8 mouse cellular contexts compared by ENCODE assay signal in genomic region chr1:75345036-75345935, GRCm38 (mm10). TPM values are rescaled to one million over a fixed set of nuclear protein-coding genes. Genes with fewer than 3 reads are reported as not detected.
DNase-seq lines count a peak whose midpoint lies in the region; ATAC-seq and TF ChIP-seq lines count a peak whose summit lies in the region.

No protein-coding gene starts in this region.

- H3K9me3 ChIP-seq in midbrain, embryonic 10.5 days (replicated peaks): no peaks in the 10 kb centered on the region
- no peaks in the 10 kb centered on the region for H3K9me3 ChIP-seq in midbrain, embryonic 15.5 days
- no peaks in the 10 kb centered on the region for H3K9me3 ChIP-seq in intestine, embryonic 15.5 days
- H3K9me3 ChIP-seq in stomach, embryonic 15.5 days: no peaks in the 10 kb centered on the region

- no peak overlapping the region for H3K4me2 ChIP-seq in midbrain, embryonic 15.5 days
- no peak overlapping the region for H3K4me2 ChIP-seq in intestine, embryonic 15.5 days (replicated peaks)
- H3K4me2 ChIP-seq in stomach, embryonic 15.5 days: 0 out of 2 replicates have a peak overlapping the region, but pooled peaks have one; percentile 3

- no peak overlapping the region for H3K4me3 ChIP-seq in cerebellum, adult 2 months (replicated peaks; ENCODE audit: insufficient read depth, low read depth, low read length)
- peak overlapping the region; percentile 33 for H3K4me3 ChIP-seq in midbrain, embryonic 10.5 days
- H3K4me3 ChIP-seq in midbrain, embryonic 15.5 days: no peak overlapping the region
- no peak overlapping the region for H3K4me3 ChIP-seq in intestine, embryonic 15.5 days (replicated peaks)
- H3K4me3 ChIP-seq in stomach, embryonic 15.5 days (replicated peaks): no peak overlapping the region

- no peak for DNase-seq in cerebellum, adult 2 months
- no peak for DNase-seq in midbrain, embryonic 10.5 days (ENCODE audit: low spot score)
- DNase-seq in natural killer cell, adult 2 months (ENCODE audit: low spot score in 2 of 2): no peak
- no peak for DNase-seq in spleen, postnatal 4 days (ENCODE audit: low spot score in 2 of 2)

- no peak overlapping the region for H3K27ac ChIP-seq in cerebellum, adult 2 months (ENCODE audit: insufficient read depth, low read length)
- H3K27ac ChIP-seq in midbrain, embryonic 10.5 days (replicated peaks): peak overlapping the region; percentile 83
- H3K27ac ChIP-seq in midbrain, embryonic 15.5 days: no peak overlapping the region
- peak overlapping the region; percentile 51 for H3K27ac ChIP-seq in intestine, embryonic 15.5 days
- H3K27ac ChIP-seq in stomach, embryonic 15.5 days: peak overlapping the region; percentile 54; the same call in 1 of the 2 replicates

- TF ChIP-seq POLR2A in cerebellum, adult 2 months (IDR thresholded peaks at IDR 0.05; ENCODE audit: borderline replicate concordance, insufficient read depth, low read length): no peak

- WGBS in cerebellum, adult 2 months: 67% methylated on average over 20 of the region's 20 CpGs
- 24% methylated on average over 20 of the region's 20 CpGs for WGBS in midbrain, embryonic 10.5 days
- 34% methylated on average over 20 of the region's 20 CpGs for WGBS in midbrain, embryonic 15.5 days
- WGBS in intestine, embryonic 15.5 days: 48% methylated on average over 20 of the region's 20 CpGs
- WGBS in stomach, embryonic 15.5 days: 42% methylated on average over 20 of the region's 20 CpGs

- no peak overlapping the region for H3K9ac ChIP-seq in midbrain, embryonic 15.5 days
- H3K9ac ChIP-seq in intestine, embryonic 15.5 days: no peak overlapping the region
- no peak overlapping the region for H3K9ac ChIP-seq in stomach, embryonic 15.5 days

- no peaks in the 10 kb centered on the region for H3K36me3 ChIP-seq in midbrain, embryonic 10.5 days
- H3K36me3 ChIP-seq in midbrain, embryonic 15.5 days (replicated peaks): no peaks in the 10 kb centered on the region
- no peaks in the 10 kb centered on the region for H3K36me3 ChIP-seq in intestine, embryonic 15.5 days
- no peaks in the 10 kb centered on the region for H3K36me3 ChIP-seq in stomach, embryonic 15.5 days

- no peak for ATAC-seq in cerebellum, adult (ENCODE audit: insufficient number of reproducible peaks, low FRiP score, low TSS enrichment)
- no peak for ATAC-seq in midbrain, embryonic 15.5 days (replicated peaks)
- peak; percentile 29; the same call in 1 of the 2 replicates for ATAC-seq in intestine, embryonic 15.5 days
- ATAC-seq in stomach, embryonic 15.5 days (ENCODE audit: insufficient read depth, low FRiP score, low read depth): no peak

- H3K4me1 ChIP-seq in cerebellum, adult 2 months (ENCODE audit: control insufficient read depth, insufficient read depth, low read length): no peaks in the 10 kb centered on the region
- peaks cover 53% of the 10 kb centered on the region for H3K4me1 ChIP-seq in midbrain, embryonic 10.5 days
- peaks cover 11% of the 10 kb centered on the region for H3K4me1 ChIP-seq in midbrain, embryonic 15.5 days
- peaks cover 30% of the 10 kb centered on the region for H3K4me1 ChIP-seq in intestine, embryonic 15.5 days (replicated peaks)
- H3K4me1 ChIP-seq in stomach, embryonic 15.5 days: peaks cover 25% of the 10 kb centered on the region

- no peaks in the 10 kb centered on the region for H3K27me3 ChIP-seq in cerebellum, adult 2 months (ENCODE audit: control insufficient read depth, insufficient read depth, low read length)
- H3K27me3 ChIP-seq in midbrain, embryonic 10.5 days (ENCODE audit: low read depth, poor library complexity, severe bottlenecking): peaks cover 18% of the 10 kb centered on the region
- no peaks in the 10 kb centered on the region for H3K27me3 ChIP-seq in midbrain, embryonic 15.5 days (replicated peaks)
- H3K27me3 ChIP-seq in intestine, embryonic 15.5 days (replicated peaks): no peaks in the 10 kb centered on the region
- H3K27me3 ChIP-seq in stomach, embryonic 15.5 days (replicated peaks): no peaks in the 10 kb centered on the region

- peak; percentile 31; the same call in 1 of the 2 replicates for TF ChIP-seq CTCF in cerebellum, adult 2 months (IDR thresholded peaks at IDR 0.05; ENCODE audit: borderline replicate concordance, insufficient read depth, low read depth, low read length)

RNA-seq across cellular contexts. Expression of gene Des, which starts 14.8 kb away (rescaled TPM):
- polyA plus RNA-seq in cerebellum, adult 2 months (2012; rRNA removed): 2.0 and 2.1 TPM in 2 replicates
- polyA plus RNA-seq in midbrain, embryonic 10.5 days (2016; fragmentation: Nextera tagmentation; extraction: Ambion mirVana): 1.1 and 2.8 TPM in 2 replicates
- 1.5 and 2.0 TPM in 2 replicates for polyA plus RNA-seq in midbrain, embryonic 15.5 days (2015; fragmentation: Nextera tagmentation; extraction: Ambion mirVana)
- 105 and 111 TPM in 2 replicates for polyA plus RNA-seq in intestine, embryonic 15.5 days (2015; fragmentation: Nextera tagmentation; extraction: Ambion mirVana)
- 92.1 and 93.2 TPM in 2 replicates for polyA plus RNA-seq in stomach, embryonic 15.5 days (2015; fragmentation: Nextera tagmentation; extraction: Ambion mirVana)

RNA-seq across cellular contexts. Expression of gene Dnpep, which starts 27.5 kb away (rescaled TPM):
- 87.0 and 87.1 TPM in 2 replicates for polyA plus RNA-seq in cerebellum, adult 2 months (2012; rRNA removed)
- polyA plus RNA-seq in midbrain, embryonic 10.5 days (2016; fragmentation: Nextera tagmentation; extraction: Ambion mirVana): 157 and 176 TPM in 2 replicates
- 152 and 162 TPM in 2 replicates for polyA plus RNA-seq in midbrain, embryonic 15.5 days (2015; fragmentation: Nextera tagmentation; extraction: Ambion mirVana)
- 131 and 145 TPM in 2 replicates for polyA plus RNA-seq in intestine, embryonic 15.5 days (2015; fragmentation: Nextera tagmentation; extraction: Ambion mirVana)
- polyA plus RNA-seq in stomach, embryonic 15.5 days (2015; fragmentation: Nextera tagmentation; extraction: Ambion mirVana): 123 and 137 TPM in 2 replicates

RNA-seq across cellular contexts. Expression of gene Speg, which starts 29.8 kb away (rescaled TPM):
- 122 and 143 TPM in 2 replicates for polyA plus RNA-seq in cerebellum, adult 2 months (2012; rRNA removed)
- 23.6 and 26.9 TPM in 2 replicates for polyA plus RNA-seq in midbrain, embryonic 10.5 days (2016; fragmentation: Nextera tagmentation; extraction: Ambion mirVana)
- polyA plus RNA-seq in midbrain, embryonic 15.5 days (2015; fragmentation: Nextera tagmentation; extraction: Ambion mirVana): 20.8 and 21.3 TPM in 2 replicates
- polyA plus RNA-seq in intestine, embryonic 15.5 days (2015; fragmentation: Nextera tagmentation; extraction: Ambion mirVana): 35.6 and 39.3 TPM in 2 replicates
- polyA plus RNA-seq in stomach, embryonic 15.5 days (2015; fragmentation: Nextera tagmentation; extraction: Ambion mirVana): 45.2 and 49.1 TPM in 2 replicates

Comparison
In these comparisons a context has a peak if more than half of its experiments do, and no peak if none do; other contexts are left out.
1. H3K27ac ChIP-seq: peak in midbrain, embryonic 10.5 days (single experiment), intestine, embryonic 15.5 days (single experiment) and stomach, embryonic 15.5 days (single experiment); none in cerebellum, adult 2 months (single experiment) and midbrain, embryonic 15.5 days (single experiment).
2. RNA of gene Des, which starts 14.8 kb away (polyA plus RNA-seq): 105 to 111 TPM in intestine, embryonic 15.5 days and 92.1 to 93.2 TPM in stomach, embryonic 15.5 days; 1.1 to 2.8 TPM in midbrain, embryonic 10.5 days, 2.0 to 2.1 TPM in cerebellum, adult 2 months and 1.5 to 2.0 TPM in midbrain, embryonic 15.5 days; every median in the first group is over 10 times any median in the second.